Mouse (Mus musculus): ENCODE data around the gene Rai14.

GRCm38 (mm10) chr15:10735216-10735615, 20.8 kb upstream of the Rai14 start:
- no peak for TF ChIP-seq CTCF (IDR thresholded peaks at IDR 0.05; ENCODE audit: borderline replicate concordance, insufficient read depth, low read depth, low read length)
- no peak for TF ChIP-seq POLR2A (IDR thresholded peaks at IDR 0.05; ENCODE audit: borderline replicate concordance, insufficient read depth, low read length)

Measured in cerebellum, adult 2 months (tissue).